Mouse (Mus musculus): ENCODE measurements around the gene Mrpl16.

The Mrpl16 gene

GRCm38 (mm10) chr19:11804423-11804822 lies 34.2 kb downstream of the Mrpl16 start:
- no peak for ATAC-seq (ENCODE audit: low TSS enrichment)

- ATAC-seq (ENCODE audit: low TSS enrichment), result no peak
Observed at GRCm38 (mm10) chr19:11807251-11807650, 37.1 kb downstream of the Mrpl16 start.

- ATAC-seq (ENCODE audit: low TSS enrichment), result no peak
Observed at GRCm38 (mm10) chr19:11807822-11808221, 37.6 kb downstream of the Mrpl16 start.

GRCm38 (mm10) chr19:11808452-11808851 lies 38.3 kb downstream of the Mrpl16 start:
- no peak for ATAC-seq (ENCODE audit: low TSS enrichment)

- peak; percentile 55; the same call in 1 of the 2 replicates for ATAC-seq (ENCODE audit: low TSS enrichment)
Observed at GRCm38 (mm10) chr19:11810003-11810758, 40.0 kb downstream of the Mrpl16 start.

- ATAC-seq (ENCODE audit: low TSS enrichment), result no peak
Observed at GRCm38 (mm10) chr19:11810856-11811255, 40.7 kb downstream of the Mrpl16 start.

GRCm38 (mm10) chr19:11811688-11812365 lies 41.6 kb downstream of the Mrpl16 start:
- no peak for ATAC-seq (ENCODE audit: low TSS enrichment)

GRCm38 (mm10) chr19:11813136-11813535 lies 42.9 kb downstream of the Mrpl16 start:
- ATAC-seq (ENCODE audit: low TSS enrichment), result no peak

- no peak for ATAC-seq (ENCODE audit: low TSS enrichment)
Observed at GRCm38 (mm10) chr19:11813649-11814048, 43.5 kb downstream of the Mrpl16 start.

- no peak for ATAC-seq (ENCODE audit: low TSS enrichment)
Observed at GRCm38 (mm10) chr19:11814742-11815333, 44.6 kb downstream of the Mrpl16 start.

GRCm38 (mm10) chr19:11816706-11817105 lies 46.5 kb downstream of the Mrpl16 start:
- ATAC-seq (ENCODE audit: low TSS enrichment), result no peak

- ATAC-seq (ENCODE audit: low TSS enrichment), result peak; percentile 35; the same call in 1 of the 2 replicates
Observed at GRCm38 (mm10) chr19:11817586-11817985, 47.4 kb downstream of the Mrpl16 start.

- ATAC-seq (ENCODE audit: low TSS enrichment), result peak; percentile 81
Observed at GRCm38 (mm10) chr19:11818199-11819142, 48.3 kb downstream of the Mrpl16 start.

GRCm38 (mm10) chr19:11819143-11819700 lies 49.0 kb downstream of the Mrpl16 start, which contains the start of gene Stx3:
TSS of gene Stx3 (minus strand) at chr19:11819403.
- ATAC-seq (ENCODE audit: low TSS enrichment), result peak; percentile 38

GRCm38 (mm10) chr19:11819800-11820199 lies 49.6 kb downstream of the Mrpl16 start:
- no peak; the same call in 1 of the 2 replicates for ATAC-seq (ENCODE audit: low TSS enrichment)

GRCm38 (mm10) chr19:11820211-11820610 lies 50.0 kb downstream of the Mrpl16 start:
- no peak for ATAC-seq (ENCODE audit: low TSS enrichment)

GRCm38 (mm10) chr19:11823346-11824065 lies 53.3 kb downstream of the Mrpl16 start:
- ATAC-seq (ENCODE audit: low TSS enrichment), result no peak

Data from frontal cortex, adult (tissue).